Mouse (Mus musculus): Measurements from ENCODE around the gene Synpr.
"Not testable (repeated sequence)": the region's sequence is repeated elsewhere in the genome, so short reads cannot be mapped to it uniquely, and the experiment has no call there.

Gene Synpr

GRCm38 (mm10) chr14:13284091-13284844 lies at the start of gene Synpr:
Synpr (plus strand) TSS chr14:13284780.
- DNase-seq: no peak

DNA sequence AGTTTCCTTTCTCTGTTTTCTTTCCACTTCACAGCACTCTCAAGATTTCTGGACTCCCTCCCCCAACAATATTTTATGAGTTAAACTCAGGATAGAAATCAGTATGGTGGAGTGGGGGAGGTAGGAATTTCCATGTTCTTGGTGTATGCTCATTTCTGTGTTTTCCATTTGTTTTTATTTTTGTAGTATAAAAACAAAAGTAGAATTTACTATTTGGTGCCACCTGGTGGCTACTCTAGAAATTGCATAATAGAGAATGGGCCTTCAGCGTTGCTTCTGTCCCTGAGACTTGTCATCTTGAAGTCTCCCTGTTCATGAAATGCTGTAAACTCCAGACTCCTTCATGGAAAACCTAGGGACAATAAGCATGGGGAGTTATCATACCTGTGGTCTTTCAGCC lies 47.7 kb upstream of the Synpr start:
- no peak for DNase-seq

DNA sequence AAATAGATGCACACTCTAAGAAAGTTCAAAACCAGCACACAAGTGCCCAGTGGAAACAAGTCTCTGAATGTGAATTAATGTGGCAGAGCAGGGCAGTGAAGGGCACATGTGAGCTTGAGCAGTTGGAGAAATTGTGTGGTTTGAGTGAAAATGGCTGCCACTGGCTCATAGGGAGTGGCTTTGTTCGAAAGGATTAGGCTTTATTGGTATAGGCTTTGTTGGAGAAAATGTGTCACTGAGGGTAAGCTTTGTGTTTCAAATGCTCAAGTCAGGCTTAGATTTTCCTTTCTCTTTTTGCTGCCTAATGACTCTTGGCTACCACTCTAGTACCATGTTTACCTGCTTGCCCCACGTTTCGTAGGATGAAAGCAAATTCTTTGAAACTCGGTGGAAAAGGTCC lies 37.1 kb upstream of the Synpr start:
- DNase-seq: no peak

DNA sequence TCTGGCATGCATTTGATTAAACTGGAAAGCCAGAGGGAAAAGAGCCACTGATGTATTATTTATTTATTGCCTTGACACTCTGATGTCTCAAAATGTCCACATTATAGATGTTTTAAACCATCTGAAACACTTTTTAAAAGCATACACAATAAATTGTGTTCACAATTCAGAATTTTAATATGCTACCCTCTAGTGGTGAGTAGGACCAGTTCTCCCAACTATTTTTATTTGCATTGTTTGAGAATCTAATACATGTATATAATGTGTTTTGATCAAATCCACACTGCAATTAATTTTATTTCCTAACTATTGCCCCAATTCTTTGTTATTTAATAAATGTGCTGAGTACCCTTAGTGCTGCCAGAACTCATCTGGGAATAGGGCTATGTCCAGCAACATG lies 35.2 kb upstream of the Synpr start:
- DNase-seq: no peak

GRCm38 (mm10) chr14:13252594-13252993 lies 32.0 kb upstream of the Synpr start:
- no peak for DNase-seq

DNA sequence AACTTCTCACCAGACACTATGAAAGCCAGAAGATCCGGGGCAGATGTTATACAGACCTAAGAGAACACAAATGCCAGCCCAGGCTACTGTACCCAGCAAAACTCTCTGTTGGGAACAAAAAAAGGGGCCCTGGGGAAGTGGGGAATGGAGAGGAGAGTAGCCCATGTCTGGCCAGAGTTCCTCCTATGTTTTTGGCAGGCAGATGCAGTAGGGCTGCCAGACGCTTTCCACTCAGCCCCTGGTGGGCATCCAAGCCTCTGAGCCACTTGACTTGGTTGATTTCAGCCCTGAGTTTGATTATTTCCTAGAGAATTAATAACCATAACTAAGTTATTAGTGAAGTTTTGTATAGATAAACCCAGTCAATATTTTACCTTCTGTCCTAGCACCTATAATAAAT lies 29.8 kb upstream of the Synpr start:
- DNase-seq: not testable (repeated sequence)

GRCm38 (mm10) chr14:13262406-13262805 lies 22.2 kb upstream of the Synpr start:
- no peak for DNase-seq

- no peak for DNase-seq
These were observed 18.2 kb upstream of the Synpr start for GRCm38 (mm10) chr14:13266331-13266730.

GRCm38 (mm10) chr14:13267181-13267580 lies 17.4 kb upstream of the Synpr start:
- DNase-seq: no peak

DNA sequence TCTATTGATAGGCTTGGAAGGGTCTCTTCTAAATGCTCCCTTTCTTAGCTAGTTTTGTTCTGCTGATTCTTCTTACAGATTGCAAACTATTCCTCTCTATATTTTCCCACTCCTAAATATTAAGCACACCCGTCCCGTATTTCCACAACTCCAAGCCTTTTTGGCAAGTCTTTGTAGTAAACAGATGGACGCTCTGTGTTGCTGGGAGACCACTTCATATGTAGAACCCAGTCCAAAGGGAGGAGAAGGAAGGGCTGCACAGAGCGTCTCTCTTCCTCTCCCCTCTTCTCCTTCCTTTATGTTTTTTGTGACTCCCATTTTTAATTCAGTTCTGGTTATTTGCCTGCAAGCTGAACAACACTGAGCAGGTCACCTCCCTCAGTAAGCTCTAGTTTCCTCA lies 1.4 kb upstream of the Synpr start:
- DNase-seq: no peak

DNA sequence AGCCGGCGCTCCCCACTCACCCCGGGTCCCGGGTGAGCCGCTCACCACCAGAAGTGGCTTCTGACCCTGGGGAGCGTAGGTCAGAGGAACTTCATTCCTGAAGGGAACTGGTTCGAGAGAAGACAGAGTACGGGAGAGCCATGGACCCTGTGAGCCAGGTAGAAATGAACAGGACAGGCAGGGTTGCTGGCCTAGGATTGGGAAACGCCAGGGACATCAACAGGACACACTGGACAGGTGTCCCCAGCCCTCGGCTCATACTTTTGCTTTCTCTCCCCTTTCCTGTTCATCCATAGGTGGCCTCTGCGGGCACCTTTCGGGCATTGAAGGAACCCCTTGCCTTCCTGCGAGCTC lies 242 bp downstream of the Synpr start:
- DNase-seq: no peak

GRCm38 (mm10) chr14:13285341-13286130 lies 956 bp downstream of the Synpr start:
- DNase-seq: no peak

GRCm38 (mm10) chr14:13294200-13294599 lies 9.6 kb downstream of the Synpr start:
- no peak for DNase-seq

DNA sequence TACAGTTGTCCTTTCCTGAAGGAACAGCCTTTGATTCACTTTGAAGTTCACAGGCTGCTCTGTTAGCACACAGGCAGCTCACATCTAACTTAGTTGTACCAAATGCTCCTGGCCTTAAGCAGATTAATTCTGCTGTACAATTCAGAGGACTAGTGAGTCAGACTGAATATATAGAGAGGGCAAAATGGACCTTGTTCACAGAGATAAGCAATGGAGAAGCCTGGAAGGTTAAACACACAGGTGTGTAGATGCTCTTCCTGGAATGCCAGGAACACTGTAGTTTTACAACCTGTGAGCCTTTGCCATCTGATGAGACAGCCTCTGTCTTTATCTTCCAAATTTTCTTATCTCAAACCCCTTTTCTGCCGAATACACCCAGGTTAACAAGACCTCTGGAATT lies 29.7 kb downstream of the Synpr start:
- no peak for DNase-seq

GRCm38 (mm10) chr14:13328461-13328860 lies 43.9 kb downstream of the Synpr start:
- no peak for DNase-seq

DNA sequence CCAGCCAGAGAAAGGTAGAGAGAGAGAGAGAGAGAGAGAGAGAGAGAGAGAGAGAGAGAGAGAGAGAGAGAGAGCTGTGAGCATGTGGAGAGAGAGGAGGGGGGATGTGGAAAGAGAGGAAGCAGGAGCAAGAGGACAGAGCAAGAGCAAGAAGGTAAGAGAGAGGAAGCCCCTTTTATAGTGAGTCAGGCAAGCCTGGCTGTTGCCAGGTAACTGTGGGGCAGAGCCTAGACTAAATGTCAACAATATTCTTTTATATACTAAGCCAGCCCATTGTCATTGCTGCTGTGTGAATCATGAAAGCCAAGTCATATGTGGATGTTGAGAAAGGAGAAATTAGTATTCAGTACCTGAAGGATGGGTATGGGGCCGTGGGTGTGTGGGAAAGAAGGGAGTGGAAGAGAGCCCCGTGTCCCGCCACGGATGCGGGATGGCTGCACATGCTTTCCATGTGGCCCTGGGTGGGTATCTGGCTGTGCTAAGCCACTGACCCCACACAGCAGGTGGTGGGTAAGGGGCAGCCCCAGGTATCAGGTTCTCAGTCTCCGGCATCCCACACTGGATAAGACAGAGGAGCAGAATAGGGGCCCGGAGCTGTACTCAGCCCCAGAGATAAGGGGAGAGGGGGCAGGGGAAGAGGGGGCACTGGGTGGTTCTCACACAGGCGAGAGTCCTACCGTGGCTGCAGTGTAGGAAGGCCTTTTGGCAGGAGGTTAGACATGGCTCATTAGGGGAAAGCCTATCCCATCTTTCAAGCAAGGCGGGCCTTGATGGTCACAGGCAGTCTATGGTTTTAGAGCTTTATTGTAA lies 48.1 kb downstream of the Synpr start:
- no peak for DNase-seq

GRCm38 (mm10) chr14:13333372-13333771 lies 48.8 kb downstream of the Synpr start:
- DNase-seq: no peak

GRCm38 (mm10) chr14:13336162-13336561 lies 51.6 kb downstream of the Synpr start:
- DNase-seq: no peak

DNA sequence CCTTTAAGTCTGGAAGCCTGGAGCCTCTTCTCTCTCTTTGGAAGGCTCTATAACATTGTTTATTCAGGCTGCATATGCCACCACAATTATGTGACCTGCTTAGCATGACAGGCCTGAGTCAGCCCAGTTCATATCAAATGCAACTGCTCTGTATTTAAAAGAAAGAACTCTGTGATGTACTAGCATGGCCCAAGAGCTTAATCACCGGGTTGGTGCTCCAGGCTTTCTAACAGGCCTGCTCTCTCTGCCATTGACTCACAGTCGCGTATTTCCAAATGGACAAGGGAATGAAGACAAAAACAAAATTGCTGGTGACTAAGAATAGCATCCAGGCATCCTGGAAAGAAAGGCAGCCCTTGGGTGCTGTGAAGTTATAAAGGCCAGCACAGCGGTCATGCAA lies 56.1 kb downstream of the Synpr start:
- no peak for DNase-seq

DNA sequence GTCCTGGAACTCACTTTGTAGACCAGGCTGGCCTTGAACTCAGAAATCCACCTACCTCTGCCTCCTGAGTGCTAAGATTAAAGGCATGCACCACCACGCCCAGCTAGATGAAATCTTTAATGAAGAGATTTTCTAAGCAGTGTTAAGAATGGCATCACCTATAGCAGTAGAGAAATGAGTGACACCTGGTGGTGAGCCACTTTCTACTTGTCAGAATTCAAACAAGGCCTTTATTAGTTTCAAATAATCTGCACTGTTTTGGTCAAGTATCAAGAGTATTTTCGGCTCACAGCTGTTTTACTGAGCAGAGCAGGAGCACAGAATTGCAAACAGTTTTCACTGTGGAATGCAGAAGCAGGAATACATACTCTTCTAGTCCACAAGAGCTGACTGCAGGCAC lies 59.7 kb downstream of the Synpr start:
- no peak for DNase-seq

- peak in 1 of 2 experiments; percentile 6 for DNase-seq
These were observed 64.7 kb downstream of the Synpr start for GRCm38 (mm10) chr14:13349170-13349865.

GRCm38 (mm10) chr14:13354154-13354553 lies 69.6 kb downstream of the Synpr start:
- DNase-seq: no peak

Data from lung, adult 18-20 months (tissue).